Mouse (Mus musculus) kidney, embryonic 15.5 days (tissue): ENCODE measurements at regions not wholly inside any gene's neighbourhood (a gene's known extent, or its start where the extent isn't known, plus 50 kb on each side); places are given as distances from the start of the nearest gene placed in this dataset.

ENCODE experiments used
- ATAC-seq: fragments of 200-750 bp; cut with Nextera tagmentation; replicated peaks from 2 replicates; pipeline ENCODE4 v1.8.0; 2017; ENCODE audit warnings: moderate TSS enrichment; ENCODE audit not compliant: low FRiP score
- H3K27ac ChIP-seq: fragments of 300-500 bp; sonication (generic); 2 replicates; pipeline ENCODE4 v1.5.1; 2015; ENCODE audit warnings: mild to moderate bottlenecking, inconsistent platforms
- H3K27me3 ChIP-seq: fragments of 300-500 bp; sonication (generic); 2 replicates; pipeline ENCODE4 v1.6.1; 2015; ENCODE audit warnings: inconsistent platforms
- H3K36me3 ChIP-seq: fragments of 300-500 bp; sonication (generic); 2 replicates; pipeline ENCODE4 v1.6.1; 2015; ENCODE audit warnings: inconsistent platforms
- H3K4me1 ChIP-seq: fragments of 300-500 bp; sonication (generic); 2 replicates; pipeline ENCODE4 v1.6.1; 2015; ENCODE audit warnings: inconsistent platforms
- H3K4me2 ChIP-seq: fragments of 300-500 bp; sonication (generic); 2 replicates; pipeline ENCODE4 v1.6.1; 2015; ENCODE audit warnings: moderate library complexity, mild to moderate bottlenecking, inconsistent platforms
- H3K4me3 ChIP-seq: fragments of 300-500 bp; sonication (generic); replicated peaks from 2 replicates; pipeline ENCODE4 v1.5.1; 2015; ENCODE audit warnings: mild to moderate bottlenecking, inconsistent platforms
- H3K9ac ChIP-seq: fragments of 300-500 bp; sonication (generic); 2 replicates; pipeline ENCODE4 v1.6.1; 2015; ENCODE audit warnings: mild to moderate bottlenecking, inconsistent platforms
- H3K9me3 ChIP-seq: fragments of 300-500 bp; sonication (generic); replicated peaks from 2 replicates; pipeline ENCODE4 v1.6.1; 2016; ENCODE audit warnings: inconsistent platforms
- WGBS: fragments of 180-500 bp; shearing (Covaris S2); methylation state at CpG from one replicate; pipeline ENCODE4 v1.1.7; 2015; ENCODE audit warnings: mixed read lengths; 5-methylcytosine and 5-hydroxymethylcytosine counted together

DNA sequence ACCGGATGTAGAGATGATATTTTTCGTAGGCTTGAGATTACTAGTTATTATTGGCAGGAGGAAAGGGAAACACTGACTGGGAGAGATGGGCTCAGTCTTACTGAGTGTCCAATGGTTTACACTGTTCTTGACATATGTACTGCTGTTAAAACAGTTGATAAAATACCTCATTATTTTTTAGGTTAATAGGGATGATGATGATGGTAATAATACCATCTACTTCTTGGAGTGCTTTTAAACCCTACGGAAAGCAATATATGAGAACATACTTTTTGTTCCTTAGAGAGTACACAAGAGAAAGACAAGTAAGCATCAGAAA is 216.6 kb upstream of the Tacr3 start:
- Histone ChIP-seq H3K4me2 (no peak overlapping the region), H3K36me3 (no peaks in the 10 kb centered on the region), H3K27me3 (no peaks in the 10 kb centered on the region), H3K9me3 (no peaks in the 10 kb centered on the region), H3K27ac (no peak overlapping the region), H3K9ac (no peak overlapping the region), H3K4me3 (no peak overlapping the region), H3K4me1 (no peaks in the 10 kb centered on the region)
- 87% methylated on average over 3 of the region's 3 CpGs for WGBS
- ATAC-seq = no peak

DNA sequence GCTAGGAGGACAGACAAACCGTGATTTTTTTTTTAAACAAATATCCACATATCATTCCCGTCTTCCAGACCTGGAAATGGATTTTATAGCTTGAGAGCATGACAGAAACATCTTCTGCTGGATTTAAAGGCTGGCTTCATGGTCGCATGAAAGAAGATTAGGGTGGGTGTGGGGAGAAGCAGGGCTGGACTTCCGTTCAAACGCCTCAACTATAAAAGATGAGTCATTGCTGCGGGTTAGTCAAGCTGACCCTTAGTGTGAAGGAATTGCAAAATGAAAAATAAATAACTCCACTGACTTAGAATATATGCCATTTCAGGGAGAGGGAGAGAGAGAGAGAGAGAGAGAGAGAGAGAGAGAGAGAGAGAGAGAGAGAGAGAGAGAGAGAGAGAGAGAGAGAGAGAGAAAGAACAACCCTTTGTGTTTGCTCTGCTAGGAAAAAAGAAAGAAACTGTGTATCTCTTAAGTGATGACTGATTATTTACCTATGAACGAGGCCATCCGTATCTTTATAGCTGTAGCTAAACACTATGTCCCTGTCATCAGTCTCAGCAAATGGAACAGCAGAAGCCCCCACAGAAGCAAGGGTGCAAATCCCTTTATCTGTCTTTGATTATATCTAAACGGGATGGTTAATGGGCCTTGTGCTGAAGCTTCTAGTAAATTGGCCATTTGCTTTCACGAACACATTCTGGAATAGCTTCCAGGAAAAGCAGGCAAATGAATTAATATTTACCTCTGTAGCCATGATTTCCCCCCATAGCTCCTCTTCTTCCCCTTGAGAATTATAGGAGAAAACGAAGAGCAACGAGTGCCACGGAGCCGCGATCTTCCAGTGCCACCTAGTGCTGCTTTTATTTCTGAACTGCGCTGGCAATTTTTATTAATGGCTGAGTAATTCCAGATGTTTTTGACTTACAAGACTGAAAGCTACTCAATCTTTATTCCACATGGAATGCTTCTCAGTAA is 199.4 kb upstream of the Tacr3 start:
- H3K36me3 ChIP-seq = no peaks in the 10 kb centered on the region
- ATAC-seq = peak; percentile 74; the same call in 1 of the 2 replicates
- H3K4me2 ChIP-seq = peak overlapping the region; percentile 52
- H3K27ac ChIP-seq = no peak overlapping the region
- WGBS = 19% methylated on average over 16 of the region's 16 CpGs
- H3K4me1 ChIP-seq = 0 out of 2 replicates have a peak, but pooled peaks cover 4% of the 10 kb centered on the region
- H3K4me3 ChIP-seq = peak overlapping the region; percentile 27
- no peaks in the 10 kb centered on the region for H3K27me3 ChIP-seq
- no peak overlapping the region for H3K9ac ChIP-seq
- no peaks in the 10 kb centered on the region for H3K9me3 ChIP-seq

DNA sequence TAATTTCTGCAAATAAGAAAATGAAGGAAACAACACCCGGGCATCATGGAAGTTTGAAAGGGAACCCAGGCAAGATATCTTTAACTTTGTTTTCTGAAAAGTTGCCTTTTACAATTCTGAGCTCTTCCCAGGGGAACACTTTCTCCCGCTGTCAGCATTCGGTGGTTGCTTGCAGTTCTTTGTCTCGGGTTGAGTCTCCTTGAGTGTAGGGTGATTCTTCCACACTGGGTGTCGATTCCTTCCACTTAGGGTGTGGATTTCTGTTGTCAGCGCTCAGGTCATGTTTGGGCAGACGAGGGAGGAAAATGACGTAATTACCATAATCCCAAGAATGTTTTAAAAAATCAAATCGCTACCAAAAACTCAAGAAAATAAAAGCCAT is 198.7 kb upstream of the Tacr3 start:
- Histone ChIP-seq H3K4me1 (0 out of 2 replicates have a peak, but pooled peaks cover 4% of the 10 kb centered on the region), H3K27ac (no peak overlapping the region), H3K4me3 (peak overlapping the region; percentile 27), H3K4me2 (peak overlapping the region; percentile 52), H3K9ac (no peak overlapping the region), H3K27me3 (no peaks in the 10 kb centered on the region), H3K9me3 (no peaks in the 10 kb centered on the region), H3K36me3 (no peaks in the 10 kb centered on the region)
- ATAC-seq = no peak
- WGBS = 32% methylated on average over 9 of the region's 9 CpGs

DNA sequence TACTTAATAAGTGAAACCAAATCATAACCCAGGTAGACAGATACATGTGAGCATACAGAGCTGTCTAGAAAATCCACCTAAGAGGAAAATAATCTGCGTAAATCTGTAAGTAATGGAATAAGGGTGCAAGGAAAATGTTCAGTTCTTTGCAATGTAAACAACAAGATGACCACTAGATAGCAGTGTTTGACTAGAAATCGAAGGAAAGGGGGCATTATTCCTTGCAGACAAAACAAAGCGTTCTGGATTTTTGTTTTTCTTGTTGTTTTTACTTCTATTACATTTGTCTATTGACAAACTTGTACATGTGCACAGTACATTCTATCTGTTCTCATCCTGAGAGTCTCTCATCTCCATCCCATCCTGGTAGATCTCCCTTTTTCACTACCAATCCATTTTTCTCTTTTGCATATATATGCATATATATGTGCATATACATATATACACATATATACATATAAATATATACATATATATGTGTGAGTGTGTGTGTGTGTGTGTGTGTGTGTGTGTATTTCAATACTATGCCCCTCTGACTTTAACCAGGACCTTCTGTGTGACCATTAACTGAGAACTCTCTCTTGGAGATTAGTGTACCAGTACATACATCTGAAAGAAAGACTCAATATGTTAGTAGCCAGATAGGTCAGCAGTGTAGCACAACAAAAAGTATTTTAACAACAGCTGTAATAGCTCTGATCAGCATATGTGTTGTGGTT is 179.9 kb upstream of the Tacr3 start:
- 45% methylated on average over 3 of the region's 3 CpGs for WGBS

DNA sequence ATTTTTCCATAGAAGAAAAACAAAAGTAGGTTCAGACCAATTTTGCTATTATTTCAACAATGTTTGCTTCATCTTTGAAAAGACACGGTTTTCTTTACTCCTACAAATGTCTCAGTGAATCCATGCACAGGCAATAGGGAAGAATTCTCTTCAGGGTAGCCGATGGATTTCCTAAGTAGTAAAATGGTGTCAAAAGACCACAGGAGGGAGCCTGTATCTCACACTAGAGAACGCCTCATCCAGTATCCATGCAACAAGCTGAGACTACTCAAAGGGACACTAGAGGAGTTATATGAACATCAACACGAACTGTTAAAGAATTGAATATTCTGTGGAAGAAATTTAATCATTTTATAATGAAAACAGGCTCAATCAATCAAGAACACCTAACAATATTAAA is 174.8 kb upstream of the Tacr3 start:
- WGBS = 30% methylated on average over 4 of the region's 4 CpGs
- no peak overlapping the region for H3K4me2 ChIP-seq

More for the DNA sequence above, 179.9 kb upstream of the Tacr3 start:
- Histone ChIP-seq H3K4me1 (no peaks in the 10 kb centered on the region), H3K4me3 (no peak overlapping the region), H3K27me3 (no peaks in the 10 kb centered on the region), H3K4me2 (no peak overlapping the region), H3K9ac (no peak overlapping the region), H3K27ac (no peak overlapping the region), H3K36me3 (no peaks in the 10 kb centered on the region), H3K9me3 (no peaks in the 10 kb centered on the region)
- no peak for ATAC-seq

DNA sequence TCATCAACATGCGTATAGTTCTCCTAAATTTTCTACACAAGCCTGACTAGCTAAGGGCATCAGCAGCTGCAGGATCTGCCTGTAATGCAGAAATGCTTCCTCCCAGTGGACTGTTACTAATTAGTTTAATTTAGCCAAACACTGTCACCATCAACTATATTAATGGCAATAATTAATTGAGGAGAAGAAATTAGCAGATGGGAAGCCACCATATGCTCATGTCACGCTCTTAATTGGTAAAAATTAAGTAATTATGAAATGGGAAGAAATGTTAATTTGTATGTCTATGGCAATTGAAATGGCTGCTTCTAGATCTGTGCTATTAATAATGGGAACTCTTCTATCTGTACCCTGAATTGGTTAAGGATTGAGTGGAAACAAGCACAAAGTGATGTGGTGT is 133.9 kb upstream of the Tacr3 start:
- no peak overlapping the region for H3K9ac ChIP-seq
- H3K36me3 ChIP-seq = no peaks in the 10 kb centered on the region
- H3K4me2 ChIP-seq = no peak overlapping the region
- no peak for ATAC-seq
- H3K4me1 ChIP-seq = no peaks in the 10 kb centered on the region
- no peak overlapping the region for H3K4me3 ChIP-seq
- WGBS = 93% methylated on average over 2 of the region's 2 CpGs
- H3K27ac ChIP-seq = no peak overlapping the region
- H3K9me3 ChIP-seq = no peaks in the 10 kb centered on the region
- no peaks in the 10 kb centered on the region for H3K27me3 ChIP-seq

More for the DNA sequence above, 174.8 kb upstream of the Tacr3 start:
- Histone ChIP-seq H3K27me3 (no peaks in the 10 kb centered on the region), H3K9me3 (no peaks in the 10 kb centered on the region), H3K4me3 (no peak overlapping the region), H3K27ac (no peak overlapping the region), H3K4me1 (no peaks in the 10 kb centered on the region), H3K36me3 (no peaks in the 10 kb centered on the region), H3K9ac (no peak overlapping the region)
- peak; percentile 77; the same call in 1 of the 2 replicates for ATAC-seq

DNA sequence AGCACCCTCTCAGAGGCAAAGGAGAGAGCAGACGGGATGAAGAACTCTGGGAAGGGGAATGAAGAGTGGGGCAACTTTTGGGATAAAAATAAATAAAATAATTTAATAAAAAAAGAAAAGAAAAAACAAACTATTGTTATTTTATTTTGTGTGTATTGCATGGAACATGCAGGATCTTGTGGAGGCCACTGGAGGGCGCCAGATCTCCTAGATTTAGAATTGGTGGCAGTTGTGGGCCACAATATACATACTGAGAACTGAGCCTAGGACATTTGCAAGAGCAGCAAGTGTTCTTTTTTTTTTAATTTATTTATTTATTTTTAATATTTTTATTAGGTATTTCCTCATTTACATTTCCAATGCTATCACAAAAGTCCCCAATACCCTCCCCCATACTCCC is 110.2 kb upstream of the Tacr3 start:
- Histone ChIP-seq H3K4me1 (no peaks in the 10 kb centered on the region), H3K9me3 (no peaks in the 10 kb centered on the region), H3K36me3 (no peaks in the 10 kb centered on the region), H3K27ac (no peak overlapping the region), H3K27me3 (no peaks in the 10 kb centered on the region), H3K9ac (no peak overlapping the region), H3K4me3 (no peak overlapping the region), H3K4me2 (no peak overlapping the region)
- ATAC-seq = no peak
- WGBS = 27% methylated on average over 2 of the region's 2 CpGs

DNA sequence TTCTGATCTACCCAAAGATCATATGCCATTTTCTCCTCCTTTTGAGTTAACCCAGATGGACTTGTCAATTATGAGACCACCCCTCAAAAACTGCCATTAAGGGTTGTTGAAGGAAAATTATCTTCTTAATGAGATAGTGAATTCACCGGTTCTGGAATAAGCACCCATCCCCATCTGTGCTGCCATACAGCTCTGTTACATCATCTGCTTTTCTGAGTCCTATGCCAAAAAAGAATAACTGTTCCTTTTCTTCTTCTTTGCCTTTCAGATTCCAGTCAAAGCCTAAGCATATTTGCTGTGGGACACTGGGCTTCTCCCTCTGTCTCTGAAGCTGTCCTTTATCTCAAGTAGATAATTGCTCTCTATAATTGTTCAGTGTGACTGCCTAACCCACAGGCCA is 93.1 kb upstream of the Tacr3 start:
- no peak overlapping the region for H3K27ac ChIP-seq
- H3K4me2 ChIP-seq = no peak overlapping the region
- no peak overlapping the region for H3K9ac ChIP-seq
- no peaks in the 10 kb centered on the region for H3K4me1 ChIP-seq
- no peak for ATAC-seq
- H3K9me3 ChIP-seq = no peaks in the 10 kb centered on the region
- 79% methylated on average over 1 of the region's 1 CpGs for WGBS
- H3K27me3 ChIP-seq = no peaks in the 10 kb centered on the region
- H3K4me3 ChIP-seq = no peak overlapping the region
- no peaks in the 10 kb centered on the region for H3K36me3 ChIP-seq

DNA sequence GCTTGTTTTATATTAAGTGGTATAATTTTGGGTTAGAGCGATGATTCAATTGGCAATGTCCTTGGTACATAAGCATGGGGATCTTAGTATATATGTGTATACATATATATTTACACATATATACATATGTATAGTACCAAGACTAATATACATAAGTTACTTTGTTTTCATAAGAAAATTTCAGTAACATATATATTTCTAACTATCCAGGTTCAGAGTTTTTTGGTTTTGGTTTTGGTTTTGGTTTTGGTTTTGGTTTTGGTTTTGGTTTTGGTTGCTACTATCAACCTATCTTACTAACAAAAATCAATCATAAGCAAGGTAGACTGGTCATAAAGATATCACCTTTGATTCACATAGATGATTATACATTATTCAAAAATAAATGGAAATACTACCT is 67.7 kb upstream of the Tacr3 start:
- ATAC-seq = no peak
- H3K4me2 ChIP-seq = no peak overlapping the region
- WGBS = 95% methylated on average over 1 of the region's 1 CpGs

DNA sequence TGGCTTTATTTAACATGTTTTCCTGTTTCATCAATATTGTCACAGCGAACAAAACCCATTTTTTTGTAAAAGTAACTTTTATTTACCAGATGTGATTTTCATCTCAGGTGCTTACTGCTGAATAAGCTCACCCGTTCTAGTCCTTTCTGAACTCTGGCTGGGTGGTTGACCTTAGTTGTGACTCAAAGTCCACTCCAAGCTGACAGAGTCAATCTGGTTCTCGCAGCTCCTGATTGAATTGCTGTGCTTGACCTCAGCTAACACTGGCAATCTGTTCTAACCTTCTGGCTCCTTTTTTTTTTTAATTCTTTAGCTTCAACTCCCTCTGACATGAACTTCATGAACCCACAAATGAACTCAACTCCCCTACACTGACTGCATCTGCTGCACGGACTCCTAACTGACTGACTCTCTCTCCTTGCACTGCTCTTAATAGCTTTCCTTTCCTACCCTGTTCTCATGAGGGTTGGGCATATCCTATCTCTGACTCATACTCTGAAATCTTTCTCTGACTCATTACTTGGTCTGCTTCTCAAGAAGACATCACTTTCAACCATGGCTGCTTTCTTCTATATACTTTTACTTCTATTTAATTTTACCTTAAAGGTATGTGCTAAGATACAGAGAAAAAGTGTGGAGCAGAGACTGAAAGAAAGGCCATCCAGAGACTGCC is 65.4 kb upstream of the Tacr3 start:
- no peak overlapping the region for H3K4me2 ChIP-seq
- ATAC-seq = no peak
- H3K27me3 ChIP-seq = no peaks in the 10 kb centered on the region
- WGBS = 66% methylated on average over 4 of the region's 4 CpGs
- H3K4me3 ChIP-seq = no peak overlapping the region
- no peaks in the 10 kb centered on the region for H3K9me3 ChIP-seq
- H3K9ac ChIP-seq = no peak overlapping the region
- H3K27ac ChIP-seq = no peak overlapping the region
- H3K36me3 ChIP-seq = no peaks in the 10 kb centered on the region
- H3K4me1 ChIP-seq = no peaks in the 10 kb centered on the region

More for the DNA sequence above, 67.7 kb upstream of the Tacr3 start:
- Histone ChIP-seq H3K4me1 (no peaks in the 10 kb centered on the region), H3K36me3 (no peaks in the 10 kb centered on the region), H3K27ac (no peak overlapping the region), H3K27me3 (no peaks in the 10 kb centered on the region), H3K4me3 (no peak overlapping the region), H3K9ac (no peak overlapping the region), H3K9me3 (no peaks in the 10 kb centered on the region)
